Mouse (Mus musculus): ENCODE data around the gene Cnr1. TPM values are rescaled to one million over a fixed set of nuclear protein-coding genes. Genes with fewer than 3 reads are reported as not detected.

Gene Cnr1
- polyA plus RNA-seq, 1 experiment, result 0.14 TPM

DNA sequence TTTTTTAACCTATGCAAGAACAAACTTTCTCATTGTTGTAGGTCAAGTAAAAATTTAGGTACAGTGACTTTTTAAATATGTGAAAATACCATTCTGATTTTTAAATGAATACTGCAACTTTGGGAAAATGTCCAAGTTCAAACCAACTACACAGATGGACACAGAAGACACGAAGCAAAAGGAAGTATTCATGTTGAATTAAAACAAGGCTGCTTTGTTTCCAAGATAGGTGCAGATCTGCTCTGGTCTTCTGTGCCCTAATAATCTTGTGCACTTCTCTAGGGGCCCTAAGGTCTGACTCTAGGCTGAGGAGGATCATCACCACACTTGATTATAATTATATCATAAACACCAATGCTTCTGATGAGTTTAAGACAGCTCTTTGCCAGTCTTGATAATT lies 4.1 kb downstream of the Cnr1 start:
- no peak for DNase-seq
- Histone ChIP-seq H3K36me3 (ENCODE audit: control insufficient read depth, insufficient read depth, low read length) (no peaks in the 10 kb centered on the region), H3K27ac (ENCODE audit: insufficient read depth, low read depth, low read length) (no peak overlapping the region), H3K27me3 (replicated peaks; ENCODE audit: control insufficient read depth, insufficient read depth, low read length) (0 out of 2 replicates have a peak, but pooled peaks cover 2% of the 10 kb centered on the region), H3K4me1 (ENCODE audit: control insufficient read depth, insufficient read depth, low read length) (no peaks in the 10 kb centered on the region), H3K4me3 (ENCODE audit: insufficient read depth, low read depth, low read length) (no peak overlapping the region)
- 68% methylated on average over 1 of the region's 1 CpGs for WGBS
- TF ChIP-seq POLR2A (IDR thresholded peaks at IDR 0.05; ENCODE audit: low read depth, low read length) (no peak), CTCF (conservative IDR thresholded peaks at IDR 0.05; ENCODE audit: insufficient read depth, insufficient read length, low read depth, low read length) (no peak)

DNA sequence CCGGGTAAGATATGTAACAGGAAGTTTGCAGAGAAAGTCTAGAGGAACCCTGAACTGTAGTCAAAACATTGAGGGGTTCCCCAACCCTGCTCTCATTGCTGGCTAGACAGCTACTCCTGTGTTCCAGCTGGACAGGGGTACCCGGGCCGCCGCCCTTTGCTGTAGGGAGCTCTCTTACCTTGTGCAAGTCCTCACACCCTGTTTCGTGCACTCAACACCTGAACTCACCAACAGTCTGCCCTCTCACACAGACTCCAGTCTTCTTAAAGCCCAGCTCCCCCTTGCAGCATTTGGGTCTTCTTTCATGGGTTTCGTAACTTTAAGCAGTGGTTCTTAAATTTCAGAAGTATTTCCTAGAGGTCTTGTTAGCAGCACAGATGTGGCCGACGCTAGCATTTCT lies 7.0 kb downstream of the Cnr1 start:
- H3K36me3 ChIP-seq (ENCODE audit: control insufficient read depth, insufficient read depth, low read length), result no peaks in the 10 kb centered on the region
- no peak overlapping the region for H3K27ac ChIP-seq (ENCODE audit: insufficient read depth, low read depth, low read length)
- TF ChIP-seq CTCF (conservative IDR thresholded peaks at IDR 0.05; ENCODE audit: insufficient read depth, insufficient read length, low read depth, low read length) (no peak), POLR2A (IDR thresholded peaks at IDR 0.05; ENCODE audit: low read depth, low read length) (no peak)
- WGBS, result 82% methylated on average over 8 of the region's 8 CpGs
- H3K4me3 ChIP-seq (ENCODE audit: insufficient read depth, low read depth, low read length), result no peak overlapping the region
- no peaks in the 10 kb centered on the region for H3K4me1 ChIP-seq (ENCODE audit: control insufficient read depth, insufficient read depth, low read length)
- no peaks in the 10 kb centered on the region for H3K27me3 ChIP-seq (replicated peaks; ENCODE audit: control insufficient read depth, insufficient read depth, low read length)
- DNase-seq, result no peak

- DNase-seq, result no peak
- Histone ChIP-seq H3K4me1 (ENCODE audit: control insufficient read depth, insufficient read depth, low read length) (no peaks in the 10 kb centered on the region), H3K36me3 (ENCODE audit: control insufficient read depth, insufficient read depth, low read length) (no peaks in the 10 kb centered on the region), H3K4me3 (ENCODE audit: insufficient read depth, low read depth, low read length) (no peak overlapping the region), H3K27ac (ENCODE audit: insufficient read depth, low read depth, low read length) (no peak overlapping the region), H3K27me3 (replicated peaks; ENCODE audit: control insufficient read depth, insufficient read depth, low read length) (no peaks in the 10 kb centered on the region)
- TF ChIP-seq CTCF (conservative IDR thresholded peaks at IDR 0.05; ENCODE audit: insufficient read depth, insufficient read length, low read depth, low read length), result no peak
- TF ChIP-seq POLR2A (IDR thresholded peaks at IDR 0.05; ENCODE audit: low read depth, low read length), result no peak
- 72% methylated on average over 5 of the region's 5 CpGs for WGBS
Measured at GRCm38 (mm10) chr4:33941557-33941956, 17.2 kb downstream of the Cnr1 start.

DNA sequence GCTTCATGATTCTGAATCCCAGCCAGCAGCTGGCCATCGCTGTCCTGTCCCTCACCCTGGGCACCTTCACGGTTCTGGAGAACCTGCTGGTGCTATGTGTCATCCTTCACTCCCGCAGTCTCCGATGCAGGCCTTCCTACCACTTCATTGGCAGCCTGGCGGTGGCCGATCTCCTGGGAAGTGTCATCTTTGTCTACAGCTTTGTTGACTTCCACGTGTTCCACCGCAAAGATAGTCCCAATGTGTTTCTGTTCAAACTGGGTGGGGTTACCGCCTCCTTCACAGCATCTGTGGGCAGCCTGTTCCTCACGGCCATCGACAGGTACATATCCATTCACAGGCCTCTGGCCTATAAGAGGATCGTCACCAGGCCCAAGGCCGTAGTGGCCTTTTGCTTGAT lies 19.5 kb downstream of the Cnr1 start:
- 95% methylated on average over 13 of the region's 13 CpGs for WGBS
- no peak for TF ChIP-seq POLR2A (IDR thresholded peaks at IDR 0.05; ENCODE audit: low read depth, low read length)
- no peak for TF ChIP-seq CTCF (conservative IDR thresholded peaks at IDR 0.05; ENCODE audit: insufficient read depth, insufficient read length, low read depth, low read length)

DNA sequence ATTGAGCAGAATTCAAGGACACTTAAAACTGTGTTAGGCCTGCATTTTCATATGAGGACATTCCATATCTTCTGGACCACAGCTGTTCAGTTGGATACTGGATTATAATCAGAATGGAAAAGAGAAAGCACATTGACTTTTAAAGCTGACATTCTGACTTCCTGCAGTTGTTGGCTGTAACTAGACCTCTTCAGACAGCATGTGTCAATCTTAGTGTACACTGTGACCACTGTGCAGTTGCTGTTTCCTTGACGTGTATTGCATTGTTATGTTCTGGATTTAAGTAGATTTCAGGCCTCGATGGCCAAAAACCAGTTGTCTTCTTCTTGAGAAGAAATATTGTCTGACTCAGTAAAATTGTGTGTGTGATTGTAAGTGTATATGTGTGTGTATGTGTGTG lies 21.3 kb downstream of the Cnr1 start:
- H3K27ac ChIP-seq (ENCODE audit: insufficient read depth, low read depth, low read length), result no peak overlapping the region
- H3K27me3 ChIP-seq (replicated peaks; ENCODE audit: control insufficient read depth, insufficient read depth, low read length), result no peaks in the 10 kb centered on the region; the same call in 1 of the 2 replicates
- no peak overlapping the region for H3K4me3 ChIP-seq (ENCODE audit: insufficient read depth, low read depth, low read length)
- DNase-seq, result no peak
- H3K4me1 ChIP-seq (ENCODE audit: control insufficient read depth, insufficient read depth, low read length), result no peaks in the 10 kb centered on the region
- no peaks in the 10 kb centered on the region for H3K36me3 ChIP-seq (ENCODE audit: control insufficient read depth, insufficient read depth, low read length)
- 78% methylated on average over 2 of the region's 2 CpGs for WGBS
- no peak for TF ChIP-seq POLR2A (IDR thresholded peaks at IDR 0.05; ENCODE audit: low read depth, low read length)
- TF ChIP-seq CTCF (conservative IDR thresholded peaks at IDR 0.05; ENCODE audit: insufficient read depth, insufficient read length, low read depth, low read length), result no peak

More for the DNA sequence above, 19.5 kb downstream of the Cnr1 start:
- H3K4me1 ChIP-seq (ENCODE audit: control insufficient read depth, insufficient read depth, low read length), result no peaks in the 10 kb centered on the region
- no peak overlapping the region for H3K4me3 ChIP-seq (ENCODE audit: insufficient read depth, low read depth, low read length)
- no peak overlapping the region for H3K27ac ChIP-seq (ENCODE audit: insufficient read depth, low read depth, low read length)
- H3K36me3 ChIP-seq (ENCODE audit: control insufficient read depth, insufficient read depth, low read length), result no peaks in the 10 kb centered on the region
- DNase-seq, result no peak
- H3K27me3 ChIP-seq (replicated peaks; ENCODE audit: control insufficient read depth, insufficient read depth, low read length), result no peaks in the 10 kb centered on the region; the same call in 1 of the 2 replicates

DNA sequence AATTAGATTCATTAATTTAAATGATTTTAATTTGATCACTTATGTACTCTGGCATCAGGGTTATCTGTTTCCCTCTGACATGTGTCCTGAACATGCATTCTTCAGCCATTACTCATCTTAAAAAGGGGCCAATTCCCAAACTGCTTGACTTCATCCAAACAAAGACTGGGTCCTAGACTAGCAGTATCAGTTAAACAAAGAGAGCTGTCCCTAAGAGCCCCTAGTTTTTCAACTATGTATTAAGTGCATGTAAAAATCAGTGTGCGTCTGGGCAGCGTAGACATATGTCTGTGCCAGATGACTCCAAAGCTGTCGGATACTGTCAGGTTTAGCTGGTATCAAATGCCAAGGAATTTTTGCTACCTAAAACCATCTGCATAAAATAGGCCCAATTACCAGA lies 23.2 kb downstream of the Cnr1 start:
- Histone ChIP-seq H3K27ac (ENCODE audit: insufficient read depth, low read depth, low read length) (no peak overlapping the region), H3K27me3 (replicated peaks; ENCODE audit: control insufficient read depth, insufficient read depth, low read length) (no peaks in the 10 kb centered on the region; the same call in 1 of the 2 replicates), H3K36me3 (ENCODE audit: control insufficient read depth, insufficient read depth, low read length) (no peaks in the 10 kb centered on the region), H3K4me1 (ENCODE audit: control insufficient read depth, insufficient read depth, low read length) (no peaks in the 10 kb centered on the region), H3K4me3 (ENCODE audit: insufficient read depth, low read depth, low read length) (no peak overlapping the region)
- 75% methylated on average over 3 of the region's 3 CpGs for WGBS
- TF ChIP-seq CTCF (conservative IDR thresholded peaks at IDR 0.05; ENCODE audit: insufficient read depth, insufficient read length, low read depth, low read length), result no peak
- TF ChIP-seq POLR2A (IDR thresholded peaks at IDR 0.05; ENCODE audit: low read depth, low read length), result no peak
- no peak for DNase-seq

- DNase-seq, result no peak
- Histone ChIP-seq H3K27me3 (replicated peaks; ENCODE audit: control insufficient read depth, insufficient read depth, low read length) (no peaks in the 10 kb centered on the region), H3K27ac (ENCODE audit: insufficient read depth, low read depth, low read length) (no peak overlapping the region), H3K4me1 (ENCODE audit: control insufficient read depth, insufficient read depth, low read length) (no peaks in the 10 kb centered on the region), H3K36me3 (ENCODE audit: control insufficient read depth, insufficient read depth, low read length) (no peaks in the 10 kb centered on the region), H3K4me3 (ENCODE audit: insufficient read depth, low read depth, low read length) (no peak overlapping the region)
- no peak for TF ChIP-seq CTCF (conservative IDR thresholded peaks at IDR 0.05; ENCODE audit: insufficient read depth, insufficient read length, low read depth, low read length)
- TF ChIP-seq POLR2A (IDR thresholded peaks at IDR 0.05; ENCODE audit: low read depth, low read length), result no peak
- 83% methylated on average over 3 of the region's 3 CpGs for WGBS
Measured at GRCm38 (mm10) chr4:33957398-33957797, 33.0 kb downstream of the Cnr1 start.
